Mouse (Mus musculus): ENCODE measurements around the gene Cubn.

Gene Cubn

DNA sequence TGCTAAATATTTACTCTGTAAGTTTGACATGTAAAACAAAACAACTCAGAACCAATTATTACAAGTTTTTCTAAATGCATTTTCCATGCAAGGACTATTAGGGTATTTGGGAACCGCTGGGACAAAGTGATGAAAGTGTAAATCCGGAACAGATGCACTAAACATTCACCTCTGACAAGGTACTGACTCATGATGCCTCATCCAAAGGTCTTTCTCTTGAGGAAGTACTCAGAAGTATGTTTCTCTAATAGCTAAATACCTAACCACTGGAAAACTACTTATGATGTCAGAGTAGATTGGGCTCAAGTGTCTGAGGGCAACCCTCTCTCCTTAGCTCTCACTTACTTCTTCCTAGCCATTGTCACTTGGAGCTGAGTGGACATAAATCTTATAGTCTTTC is 10.9 kb downstream of the Cubn start:
- DNase-seq = no peak

DNA sequence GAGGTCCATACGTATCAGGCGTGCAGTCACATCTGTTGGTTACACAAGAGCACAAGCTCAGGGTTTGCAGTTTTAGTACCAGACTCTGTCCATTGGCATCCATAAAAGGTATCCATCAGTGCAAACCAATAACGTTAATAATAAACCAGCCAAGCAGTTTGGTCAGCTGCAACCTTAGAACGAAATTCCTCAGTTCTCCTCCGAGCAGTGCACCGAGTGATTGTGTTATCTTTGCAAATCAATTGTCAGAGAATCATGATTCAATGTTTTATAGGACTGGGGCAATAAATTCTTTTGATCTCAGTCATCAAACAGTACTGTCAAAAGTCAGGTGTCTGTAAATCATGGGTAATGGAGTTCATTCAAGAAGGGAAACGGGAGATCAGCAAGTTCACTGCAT is 12.4 kb downstream of the Cubn start:
- no peak for DNase-seq

DNA sequence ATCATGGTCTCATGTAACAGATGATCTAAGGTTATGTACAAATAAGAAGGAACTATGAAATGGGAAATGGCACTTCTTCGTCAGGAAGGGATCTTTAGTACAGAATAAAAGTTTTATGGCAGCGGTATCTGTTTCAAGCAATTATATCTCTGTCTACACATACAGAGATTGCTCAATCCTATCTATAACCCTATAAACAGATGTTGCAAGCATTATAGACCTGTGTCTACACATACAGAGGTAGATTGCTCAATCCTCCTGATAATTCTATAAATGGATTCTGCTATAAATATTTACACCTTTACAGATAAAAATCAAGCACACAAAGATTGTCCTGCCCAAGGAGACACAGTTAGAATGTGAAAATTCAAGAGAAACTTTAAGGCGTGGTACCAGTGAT is 21.5 kb downstream of the Cubn start:
- no peak for DNase-seq

DNA sequence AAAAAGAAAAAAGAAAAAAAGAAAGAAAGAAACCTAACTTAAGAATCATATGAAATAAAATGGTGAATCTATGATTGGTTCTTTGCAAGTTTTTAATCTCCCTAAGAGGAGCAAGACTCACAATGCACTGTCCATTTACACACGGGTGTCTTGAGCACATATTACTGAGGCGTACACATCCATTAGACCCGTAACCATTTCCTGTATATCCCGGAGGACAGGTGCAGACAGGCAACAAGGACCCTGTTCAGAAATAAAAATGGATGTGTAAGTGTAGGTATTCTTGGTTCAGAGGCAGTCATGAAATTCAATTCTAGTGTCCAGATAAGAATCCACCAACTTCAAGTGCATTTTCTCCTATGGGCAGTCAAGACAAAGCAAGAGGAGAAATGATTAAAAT is 22.0 kb downstream of the Cubn start:
- no peak for DNase-seq

DNA sequence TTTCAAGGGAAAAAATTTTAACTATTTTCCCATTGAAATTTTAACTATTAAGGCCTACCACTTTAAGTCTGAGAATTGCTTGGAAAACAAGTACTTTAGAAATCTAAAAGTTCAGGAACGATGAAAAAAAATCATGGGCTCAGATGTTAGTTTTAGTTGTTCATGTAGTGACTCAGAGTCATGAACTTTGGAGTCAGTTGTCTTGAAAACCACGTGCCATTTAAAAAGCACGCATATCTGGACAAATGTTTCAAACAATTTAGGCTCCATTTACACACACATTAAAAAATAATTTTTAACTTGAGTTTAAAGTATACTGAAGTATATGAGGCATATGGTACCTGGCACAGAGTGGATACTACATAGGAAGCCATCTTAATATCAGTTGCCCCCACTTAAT is 24.9 kb downstream of the Cubn start:
- no peak for DNase-seq

DNA sequence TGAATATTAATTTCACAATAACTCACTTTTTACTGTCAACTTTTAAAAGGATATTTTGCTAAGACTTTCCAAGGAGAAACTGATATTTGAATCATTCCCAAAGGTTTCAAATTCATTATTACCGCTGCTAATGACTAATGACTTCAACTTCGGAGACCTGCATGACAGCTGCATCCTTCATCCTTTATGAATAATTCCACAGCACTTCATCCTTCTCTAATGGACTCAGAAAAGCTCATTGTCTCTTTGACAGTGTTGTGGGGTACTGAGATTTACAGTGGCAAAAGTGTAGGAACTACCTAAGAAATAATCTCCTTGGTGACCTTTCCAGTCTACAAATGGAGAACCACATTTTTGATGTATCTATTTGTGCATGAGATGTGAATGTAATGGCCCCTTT is 33.5 kb downstream of the Cubn start:
- no peak for DNase-seq

DNA sequence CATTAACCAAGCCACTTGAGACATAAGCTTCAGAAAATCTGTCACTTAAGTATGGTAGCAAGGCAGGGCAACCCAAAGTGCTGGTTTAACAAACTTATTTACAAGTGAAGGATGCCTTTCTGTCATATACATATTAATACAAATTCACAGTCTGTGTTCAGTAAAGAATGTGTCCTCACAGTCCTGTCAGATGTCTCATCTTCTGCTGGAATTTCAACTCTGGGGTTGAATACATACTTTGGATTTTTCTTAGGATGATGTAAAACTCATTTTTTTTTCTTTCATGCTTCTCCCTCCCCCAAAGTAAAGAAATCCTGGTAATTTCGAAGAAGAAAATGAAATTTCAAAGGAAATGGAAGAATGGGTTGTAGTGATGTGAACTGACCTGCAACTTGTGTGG is 34.8 kb downstream of the Cubn start:
- DNase-seq = no peak

DNA sequence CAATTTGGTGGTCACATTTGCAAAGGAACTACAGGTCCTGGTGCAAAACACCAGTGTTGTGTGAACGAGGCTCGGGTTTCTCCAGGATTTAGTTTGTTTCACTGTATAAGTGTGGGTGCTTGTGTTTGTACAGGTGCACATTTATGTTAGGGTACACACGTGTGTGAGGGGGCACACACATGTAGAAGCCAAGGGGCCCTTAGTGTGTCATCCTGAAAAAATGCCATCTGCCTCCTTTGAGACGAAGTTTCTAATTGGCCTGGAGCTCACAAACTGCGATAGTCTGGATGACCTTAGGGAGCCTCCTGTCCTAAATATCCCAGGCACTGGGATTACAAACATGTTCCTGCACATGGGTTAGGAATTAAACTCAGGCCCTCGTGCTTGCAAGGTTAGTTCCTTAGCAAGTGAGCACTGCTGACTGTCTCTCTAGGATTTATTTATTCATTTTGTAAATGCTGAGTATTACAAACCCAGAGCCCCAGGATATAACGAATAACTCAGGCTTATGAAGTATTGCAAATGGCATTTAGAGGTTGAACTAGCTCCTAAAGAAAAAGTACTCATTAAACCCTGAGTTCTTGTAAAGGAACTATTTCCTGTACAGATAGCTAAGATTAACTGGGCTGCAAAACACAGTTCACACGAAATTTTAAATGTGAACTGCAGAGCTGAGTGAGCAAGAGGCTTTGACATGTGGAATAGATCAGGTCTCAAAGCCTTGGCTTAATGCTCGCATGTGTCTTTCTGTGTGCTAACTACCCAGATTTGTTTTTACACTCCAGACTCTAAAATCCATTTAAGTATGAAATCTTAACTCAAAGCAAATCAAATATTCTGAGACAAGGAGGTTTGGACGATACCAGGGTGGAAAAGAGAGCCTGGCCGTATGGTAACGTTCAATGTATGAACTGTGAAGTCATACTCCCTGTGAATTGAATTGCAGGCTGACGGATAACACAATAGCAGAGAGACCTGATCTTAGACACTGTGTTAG is 39.8 kb downstream of the Cubn start:
- no peak for DNase-seq

DNA sequence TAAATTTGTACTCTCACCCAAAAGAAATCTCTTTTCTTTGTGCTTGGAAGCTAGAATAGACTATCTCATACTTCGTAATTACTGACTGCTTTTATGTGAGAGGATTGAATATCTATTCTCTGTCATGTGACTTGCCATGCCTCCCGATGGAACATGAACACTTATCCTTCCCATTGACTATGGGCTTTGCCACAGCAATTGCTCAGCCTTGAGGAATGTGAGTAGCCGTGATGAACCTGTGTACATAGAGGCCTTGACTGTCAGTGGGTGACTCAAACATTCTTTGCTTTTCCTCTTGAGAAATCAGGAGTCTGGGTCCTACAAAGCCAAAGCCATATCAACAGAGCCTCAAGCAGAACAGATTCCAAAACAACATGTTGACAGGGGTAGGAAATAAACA is 40.7 kb downstream of the Cubn start:
- DNase-seq = no peak

DNA sequence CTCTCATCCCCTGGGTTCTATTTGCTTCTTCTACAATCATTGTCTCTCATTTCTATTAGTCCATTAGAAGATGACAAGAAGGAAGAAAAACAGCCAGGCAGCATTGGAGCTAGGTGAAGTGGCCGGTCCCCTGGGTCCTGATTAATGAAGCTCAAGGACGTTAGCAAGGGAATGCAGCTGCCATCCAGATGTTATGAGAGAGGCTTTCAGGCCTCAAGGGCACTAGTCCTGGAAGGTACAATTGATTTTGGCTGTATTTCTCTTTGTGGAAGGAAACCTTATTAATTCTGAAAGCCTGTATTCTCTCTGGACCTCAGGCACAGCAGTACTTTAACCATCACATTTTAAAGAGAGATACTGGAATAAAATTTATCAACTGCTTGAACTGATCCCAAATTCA is 41.1 kb downstream of the Cubn start:
- no peak for DNase-seq

DNA sequence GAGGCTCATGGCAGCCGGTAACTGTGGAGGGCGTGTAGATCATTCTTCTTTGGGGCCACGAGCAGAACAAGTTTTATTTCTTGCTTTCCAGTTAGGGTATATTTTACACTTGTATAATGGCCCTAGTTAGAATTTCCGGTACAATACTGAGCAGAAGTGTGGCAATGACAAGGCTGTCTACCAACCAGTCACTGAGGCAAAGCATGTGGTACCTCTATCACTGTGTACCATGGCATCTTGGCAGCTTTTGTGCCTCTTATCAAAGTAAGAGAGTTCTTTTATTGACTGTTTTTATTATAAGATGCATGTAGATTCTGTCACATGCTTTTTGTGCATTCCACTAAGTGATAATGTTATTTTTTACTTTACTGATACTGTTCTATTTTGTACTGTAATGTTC is 46.5 kb downstream of the Cubn start:
- DNase-seq = no peak

DNA sequence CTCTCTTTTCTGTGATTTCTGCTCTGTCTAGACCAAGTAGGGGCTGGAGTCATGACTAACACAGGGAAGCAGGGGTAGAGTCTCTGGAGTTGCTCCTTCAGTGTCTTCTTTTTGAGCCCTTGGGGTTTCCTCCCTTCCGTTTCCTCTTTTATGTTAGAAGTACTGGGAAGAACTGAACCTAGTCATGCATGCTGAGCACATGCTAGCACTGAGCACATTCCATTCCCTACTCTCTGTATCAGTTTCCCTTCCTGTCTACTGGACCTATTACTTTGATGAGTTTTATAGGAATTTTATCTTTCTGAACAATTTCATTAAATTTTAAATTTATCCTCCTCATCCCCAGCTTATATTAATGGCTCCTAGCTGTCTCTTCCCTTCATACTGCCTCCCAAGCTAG is 52.6 kb downstream of the Cubn start:
- no peak for DNase-seq

DNA sequence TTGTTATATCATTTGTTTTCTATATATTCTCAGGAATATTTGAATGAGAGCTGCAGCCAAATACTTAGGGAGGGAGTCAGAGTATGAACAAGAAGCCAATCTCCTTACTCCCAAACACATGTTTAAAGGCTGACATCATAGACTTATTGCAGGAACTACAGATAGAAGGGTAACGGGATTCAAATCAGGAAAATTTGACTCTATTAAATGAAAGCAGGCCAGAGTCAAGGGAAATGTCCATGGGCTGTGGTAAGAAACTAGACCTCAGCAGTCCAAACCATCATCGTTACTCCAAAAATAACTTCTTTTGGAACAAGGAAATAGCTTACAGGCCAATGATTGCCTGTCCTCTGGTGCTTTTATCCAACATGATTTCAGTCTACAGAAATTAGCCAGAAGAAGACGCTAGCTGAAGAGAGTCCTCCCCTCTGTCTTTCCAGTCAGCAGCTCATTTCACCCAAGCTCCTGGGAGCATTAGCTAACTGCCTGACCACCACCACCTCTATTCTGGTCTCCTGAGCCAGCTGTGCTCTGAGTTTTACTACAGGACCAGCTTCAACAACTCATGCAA is 53.3 kb downstream of the Cubn start:
- no peak for DNase-seq

DNA sequence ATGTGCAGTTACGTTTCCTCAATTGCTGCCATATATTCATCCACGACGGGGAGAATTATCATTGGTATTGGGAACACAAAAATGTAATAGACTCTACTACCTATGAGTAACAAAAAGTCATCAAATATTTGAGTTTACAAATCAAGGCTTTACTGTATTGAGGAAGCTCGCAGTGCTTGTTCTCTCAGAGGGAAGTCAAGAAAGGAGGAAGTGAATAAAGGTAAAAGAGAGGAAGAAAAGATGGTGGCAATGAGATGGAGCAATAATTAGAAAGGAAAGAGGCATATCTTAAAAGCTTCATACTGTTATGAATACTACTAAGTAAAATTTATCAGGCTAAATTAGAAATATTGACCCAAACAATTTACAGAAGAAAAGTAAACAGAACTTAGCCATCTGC is 59.6 kb downstream of the Cubn start:
- DNase-seq = no peak

DNA sequence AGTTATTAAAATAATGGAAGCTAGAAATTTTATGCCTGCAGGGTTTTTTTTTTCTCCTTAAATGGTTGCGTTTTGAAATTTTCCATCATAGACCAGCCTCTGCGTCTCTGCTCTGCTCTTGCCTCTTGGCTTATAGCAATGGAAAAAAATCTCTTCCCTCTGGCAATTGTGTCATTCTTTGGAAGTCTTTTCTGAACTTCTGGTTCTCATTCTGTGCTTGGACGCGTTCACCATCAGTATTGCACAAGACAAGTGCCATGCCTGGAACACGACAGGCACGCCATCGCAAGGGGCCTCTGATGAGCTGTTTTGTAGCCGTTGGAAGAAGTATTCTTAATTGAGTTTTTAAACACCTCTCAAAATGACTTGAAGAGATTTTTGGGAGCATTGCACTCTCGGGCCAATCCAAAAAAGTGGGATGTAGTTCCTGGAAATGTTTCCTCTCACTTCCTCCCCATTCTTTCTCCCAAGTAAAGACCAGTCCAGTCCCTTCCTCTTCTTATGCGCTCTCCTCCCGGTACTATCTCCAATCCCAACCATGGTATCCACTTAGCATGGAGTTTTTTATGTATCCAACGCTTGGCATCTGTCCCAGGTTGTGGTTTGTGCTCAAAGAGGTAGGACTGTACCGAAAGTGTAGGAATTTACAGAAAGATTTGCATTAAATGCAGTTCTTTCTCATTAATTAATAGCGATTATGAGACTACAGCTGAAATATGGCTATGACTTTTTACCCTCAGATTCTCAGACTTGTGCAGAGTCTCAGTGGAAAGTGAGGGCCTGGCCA is 69.4 kb downstream of the Cubn start:
- no peak for DNase-seq

DNA sequence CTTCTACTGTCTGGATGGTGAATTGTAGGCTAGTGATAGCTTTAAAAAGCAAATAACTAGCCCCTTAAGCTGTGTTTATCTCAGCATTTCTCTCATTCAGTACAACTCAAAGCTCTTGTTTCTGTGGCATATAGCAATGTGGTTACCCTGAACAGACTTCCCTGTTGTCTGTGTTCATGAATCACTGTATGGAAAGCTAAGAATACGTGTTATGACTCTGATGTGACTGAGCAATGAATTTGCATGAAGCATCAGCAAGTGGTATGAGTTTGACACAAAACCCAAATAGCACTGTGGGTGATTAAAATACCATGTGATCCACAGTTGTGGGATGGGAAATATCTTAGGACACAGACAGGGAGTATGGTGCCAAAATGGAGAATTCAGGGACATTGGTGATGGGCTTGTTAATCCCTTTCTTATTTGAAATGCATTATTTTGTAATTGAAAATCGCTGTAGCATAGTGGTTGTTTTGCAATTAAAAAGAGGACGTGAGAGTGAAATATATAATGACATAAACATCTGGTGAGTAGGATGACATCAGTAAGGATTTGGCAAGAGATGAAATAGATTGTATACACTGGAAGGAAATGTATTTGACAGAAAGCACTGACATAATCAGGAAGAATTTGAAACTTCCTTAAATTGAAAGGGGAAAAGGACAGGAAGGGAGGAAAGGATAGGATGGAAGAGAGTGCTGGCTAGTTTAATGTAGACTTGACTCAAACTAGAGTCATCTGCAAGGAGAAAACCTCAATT is 74.7 kb downstream of the Cubn start:
- no peak for DNase-seq

DNA sequence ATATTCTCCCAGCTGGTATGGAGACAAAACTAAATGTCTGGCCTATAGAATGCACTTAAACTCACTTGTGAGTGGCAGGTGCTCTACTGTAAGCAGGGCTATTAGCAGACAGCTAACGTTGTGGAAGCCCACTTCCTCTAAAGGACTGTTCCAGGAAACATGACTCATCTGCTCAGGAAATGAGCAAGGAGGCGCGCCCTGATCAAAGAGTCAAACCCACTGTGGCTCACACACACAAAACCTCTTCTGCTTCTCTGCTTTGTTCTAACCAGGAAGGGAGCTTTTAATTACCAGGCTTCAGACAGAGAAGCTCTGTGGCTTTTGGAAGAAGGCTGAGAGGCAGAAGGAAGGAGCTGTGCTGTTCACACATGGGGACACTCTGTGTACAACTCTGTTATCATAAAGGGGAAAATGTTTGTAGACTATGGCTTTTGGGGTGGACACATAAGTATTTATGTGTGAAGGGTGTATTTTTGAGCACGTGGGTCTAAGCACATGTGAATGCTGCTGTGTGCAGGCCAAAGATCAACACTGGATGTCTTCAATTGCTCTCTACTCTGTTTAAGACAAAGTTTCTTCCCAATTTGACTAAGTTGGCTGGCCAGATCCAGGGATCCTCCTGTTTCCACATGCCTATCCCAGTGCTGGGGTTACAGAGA is 78.0 kb downstream of the Cubn start:
- DNase-seq = no peak

DNA sequence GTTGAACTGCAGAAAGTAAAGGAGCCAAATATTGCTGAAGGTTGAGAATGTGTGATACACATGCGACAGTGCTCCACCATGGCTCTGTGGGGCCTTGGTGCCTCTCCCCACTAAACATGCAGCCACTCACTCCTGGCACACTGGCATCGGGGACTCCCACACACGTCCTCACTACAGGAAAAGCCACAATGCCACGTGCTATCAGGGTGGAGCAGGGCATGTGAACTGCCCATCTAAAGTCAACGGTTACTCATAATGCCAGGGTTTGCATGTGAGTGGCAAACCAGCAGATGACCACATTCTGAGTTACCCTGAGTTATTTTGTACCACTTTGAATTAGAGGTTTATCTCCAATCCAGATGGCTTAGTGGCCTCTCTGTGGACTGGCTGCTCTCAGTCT is 81.0 kb downstream of the Cubn start:
- no peak for DNase-seq

DNA sequence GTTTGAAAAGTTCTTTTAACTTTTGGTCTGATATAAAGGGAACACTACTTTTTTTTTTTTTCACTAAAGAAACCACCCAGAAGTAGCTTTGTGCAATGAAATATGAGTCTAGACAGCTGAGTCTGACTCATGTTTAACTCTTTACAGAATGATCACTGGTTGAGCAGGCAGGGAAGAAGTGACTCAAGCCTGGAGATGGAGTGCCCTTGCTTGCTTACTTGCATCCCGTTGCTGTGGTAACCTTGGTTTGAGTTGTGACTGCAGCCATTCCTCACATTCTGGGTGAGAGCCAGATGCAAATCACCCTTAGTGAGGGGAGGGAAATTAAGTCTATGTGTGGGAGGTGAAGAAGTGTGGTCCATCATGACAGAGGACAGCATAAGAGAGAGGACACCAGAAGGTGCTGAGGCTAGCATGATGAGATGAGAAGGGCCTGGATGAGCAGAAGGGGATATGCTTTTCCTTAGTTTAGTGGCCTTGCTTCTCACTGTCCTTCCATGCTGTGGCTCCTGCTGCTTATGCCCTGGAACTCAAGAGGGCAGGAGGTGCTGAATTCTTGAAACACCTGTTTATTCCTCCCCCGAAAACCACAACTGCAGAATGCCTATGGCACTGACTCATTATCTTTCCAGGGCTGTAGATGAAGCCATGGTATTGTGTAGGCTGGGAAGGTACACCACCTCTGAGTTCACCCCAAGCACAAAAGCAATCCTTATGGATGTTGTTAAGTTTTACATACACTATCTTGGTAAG is 81.7 kb downstream of the Cubn start:
- DNase-seq = no peak

DNA sequence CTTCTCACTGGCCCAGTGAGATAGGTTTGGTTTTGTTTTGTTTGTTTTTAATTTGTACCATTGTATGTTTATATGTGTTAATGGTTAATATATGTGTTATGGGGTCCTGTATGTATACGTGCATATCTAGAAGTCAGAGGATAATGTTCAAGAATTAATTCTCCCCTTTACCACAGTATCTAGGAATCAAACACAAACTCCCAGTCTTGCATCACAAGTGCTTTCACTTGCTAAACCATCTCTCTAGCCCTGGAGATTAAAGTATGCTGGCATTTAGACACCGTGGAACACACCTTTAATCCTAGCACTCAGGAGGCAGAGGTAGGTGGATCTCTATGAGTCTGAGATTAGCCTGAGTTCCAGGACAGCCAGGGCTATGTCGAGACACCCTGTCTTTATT is 83.3 kb downstream of the Cubn start:
- no peak for DNase-seq

DNA sequence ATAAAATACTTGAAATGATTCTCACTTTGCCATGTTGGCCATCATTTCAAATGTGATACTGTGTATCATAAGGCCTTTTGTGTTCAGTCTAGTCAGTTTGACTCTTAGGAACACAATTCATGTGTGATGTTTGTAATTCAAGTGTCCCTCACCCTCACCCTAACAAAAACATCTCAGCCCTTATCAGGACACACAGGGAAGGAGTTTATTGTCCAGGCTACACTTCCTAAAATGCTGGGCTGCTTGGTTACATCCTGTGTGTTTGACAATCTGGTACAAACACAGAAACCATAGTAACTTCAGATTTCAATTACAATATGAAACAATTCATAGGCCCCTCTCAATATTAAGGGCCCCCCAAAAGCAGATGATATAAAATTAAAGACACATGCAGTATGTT is 83.9 kb downstream of the Cubn start:
- no peak for DNase-seq

DNA sequence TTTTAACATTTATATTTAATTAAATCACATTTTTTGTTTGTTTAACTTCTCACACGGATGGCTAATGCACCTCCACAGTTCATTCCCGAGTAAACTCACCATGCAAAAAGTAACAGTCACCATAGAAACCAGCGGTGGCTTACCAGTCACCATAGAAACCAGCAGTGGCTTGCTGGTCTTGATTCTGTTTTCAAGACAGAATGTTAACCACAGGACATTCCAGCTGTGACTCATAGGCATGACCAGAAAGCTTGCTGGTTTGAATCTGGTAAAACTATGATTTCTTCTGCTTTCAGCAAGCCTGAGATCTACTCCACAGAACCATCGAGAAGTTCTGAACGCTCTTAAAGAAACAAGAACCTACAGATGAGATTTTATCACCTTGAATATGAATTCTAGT is 84.3 kb downstream of the Cubn start:
- DNase-seq = no peak
